Mouse (Mus musculus) lung, embryonic 14.5 days (tissue): Measurements from ENCODE around the gene Kynu. TPM values are rescaled to one million over a fixed set of nuclear protein-coding genes. Genes with fewer than 3 reads are reported as not detected.

ENCODE experiments used
- ATAC-seq: fragments of 200-750 bp; cut with Nextera tagmentation; 2 replicates; pipeline ENCODE4 v1.8.0; 2017; ENCODE audit warnings: mild to moderate bottlenecking, moderate TSS enrichment, moderate library complexity; ENCODE audit not compliant: insufficient read depth
- DNase-seq: peaks from one replicate; pipeline ENCODE4 v3.0.0-alpha.2; 2015
- H3K27ac ChIP-seq: fragments of 300-500 bp; sonication (generic); 2 replicates; pipeline ENCODE4 v1.5.1; 2014; ENCODE audit warnings: low read depth, mild to moderate bottlenecking, moderate library complexity
- H3K27me3 ChIP-seq: fragments of 300-500 bp; sonication (generic); 2 replicates; pipeline ENCODE4 v1.6.1; 2014; ENCODE audit warnings: low read length, control low read depth; ENCODE audit not compliant: insufficient read depth
- H3K36me3 ChIP-seq: fragments of 300-500 bp; sonication (generic); 2 replicates; pipeline ENCODE4 v1.6.1; 2014; ENCODE audit warnings: control low read depth; ENCODE audit not compliant: insufficient read depth
- H3K4me1 ChIP-seq: fragments of 300-500 bp; sonication (generic); 2 replicates; pipeline ENCODE4 v1.6.1; 2014; ENCODE audit warnings: antibody characterized with exemption, control low read depth; ENCODE audit not compliant: insufficient read depth
- H3K4me2 ChIP-seq: fragments of 300-500 bp; sonication (generic); 2 replicates; pipeline ENCODE4 v1.6.1; 2014; ENCODE audit warnings: mild to moderate bottlenecking
- H3K4me3 ChIP-seq: fragments of 300-500 bp; sonication (generic); 2 replicates; pipeline ENCODE4 v1.5.1; 2014; ENCODE audit warnings: low read depth, low read length
- H3K9ac ChIP-seq: fragments of 300-500 bp; sonication (generic); 2 replicates; pipeline ENCODE4 v1.6.1; 2014
- H3K9me3 ChIP-seq: fragments of 300-500 bp; sonication (generic); 2 replicates; pipeline ENCODE4 v1.6.1; 2016; ENCODE audit warnings: low read depth, low read length, control low read depth
- CTCF ChIP-seq: IDR thresholded peaks from 2 replicates; pipeline ENCODE4 v1.5.1; 2016; ENCODE audit warnings: antibody characterized with exemption, low read depth
- WGBS: fragments of 180-500 bp; shearing (Covaris S2); extraction: QIAGEN DNeasy Blood & Tissue Kit; methylation state at CpG from one replicate; pipeline ENCODE4 v1.1.7; 2014; 5-methylcytosine and 5-hydroxymethylcytosine counted together
- polyA plus RNA-seq: library from polyadenylated mRNA; unstranded; fragments of >200 nt; fragmentation: Nextera tagmentation; extraction: Ambion mirVana; gene quantifications from 2 replicates; pipeline ENCODE4 v1.2.1, GENCODE M21; 2014

The Kynu gene
- polyA plus RNA-seq, 1 experiment from 2014 or later, result 0.14 TPM

GRCm38 (mm10) chr2:43585508-43585907 is 30.4 kb downstream of the Kynu start:
- no peak overlapping the region for H3K4me3 ChIP-seq
- DNase-seq (no peak), ATAC-seq (no peak)
- no peaks in the 10 kb centered on the region for H3K4me1 ChIP-seq
- H3K9me3 ChIP-seq, result no peaks in the 10 kb centered on the region
- H3K27ac ChIP-seq, result no peak overlapping the region
- no peak overlapping the region for H3K9ac ChIP-seq
- no peaks in the 10 kb centered on the region for H3K27me3 ChIP-seq
- no peaks in the 10 kb centered on the region for H3K36me3 ChIP-seq
- 73% methylated on average over 3 of the region's 3 CpGs for WGBS
- TF ChIP-seq CTCF, result no peak
- no peak overlapping the region for H3K4me2 ChIP-seq

DNA sequence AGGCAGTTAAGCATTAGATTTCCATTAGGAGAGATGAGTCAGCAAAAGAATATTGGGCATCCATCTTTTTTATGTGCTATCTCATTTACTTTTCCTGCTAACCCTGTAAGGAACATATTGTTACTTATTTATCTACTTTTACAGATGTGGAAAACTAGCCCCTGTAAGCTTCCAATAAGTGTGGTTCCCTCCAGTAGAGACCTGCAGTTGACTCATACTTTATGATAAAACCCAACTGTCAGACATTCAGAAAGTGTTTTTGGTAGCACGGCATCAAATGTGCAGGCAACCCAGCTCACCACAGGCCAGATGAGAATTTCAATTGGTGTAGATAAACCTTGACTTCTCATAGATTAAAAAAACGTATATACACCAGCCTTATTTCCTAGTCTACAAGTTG is 32.7 kb downstream of the Kynu start:
- no peak for DNase-seq
- Histone ChIP-seq H3K27me3 (no peaks in the 10 kb centered on the region), H3K4me3 (no peak overlapping the region), H3K36me3 (no peaks in the 10 kb centered on the region), H3K4me1 (no peaks in the 10 kb centered on the region), H3K9me3 (no peaks in the 10 kb centered on the region), H3K9ac (no peak overlapping the region), H3K27ac (no peak overlapping the region), H3K4me2 (no peak overlapping the region)
- no peak for ATAC-seq
- WGBS, result 61% methylated on average over 2 of the region's 2 CpGs
- no peak for TF ChIP-seq CTCF

DNA sequence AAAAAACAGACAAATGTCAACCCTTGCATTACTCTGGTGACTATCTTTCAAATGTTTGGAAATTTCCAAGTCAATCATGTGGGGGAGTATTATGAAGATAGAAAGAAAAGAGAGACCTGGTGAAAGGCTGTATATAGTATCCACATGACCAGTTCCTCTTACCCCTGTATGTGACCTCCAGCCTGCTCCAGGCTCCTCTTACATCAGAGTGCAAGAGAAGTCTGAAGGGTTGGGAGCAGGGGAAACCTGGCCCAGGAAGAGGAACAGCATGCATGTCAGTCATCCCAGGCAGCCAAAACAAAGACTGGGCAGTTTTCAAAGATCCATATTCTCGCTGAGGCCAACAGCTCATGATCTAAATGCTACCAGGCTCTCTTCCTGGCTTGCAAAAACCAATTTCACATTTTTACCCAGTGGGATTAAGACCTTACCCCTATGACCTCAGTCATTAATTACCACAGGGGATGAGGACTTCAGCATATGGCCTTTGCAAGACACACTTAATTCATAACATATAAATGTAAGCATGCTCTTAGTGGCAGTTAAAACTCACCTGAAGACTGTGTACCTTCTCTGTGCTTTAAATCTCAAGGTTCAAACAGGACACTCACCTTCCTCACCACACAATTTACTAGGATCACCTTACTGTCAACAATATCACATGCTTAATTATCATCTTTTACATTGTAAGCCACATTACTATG is 37.0 kb downstream of the Kynu start:
- WGBS, result 60% methylated on average over 1 of the region's 1 CpGs
- H3K4me1 ChIP-seq, result no peaks in the 10 kb centered on the region
- H3K27me3 ChIP-seq, result no peaks in the 10 kb centered on the region
- no peak for TF ChIP-seq CTCF
- no peak overlapping the region for H3K27ac ChIP-seq
- H3K36me3 ChIP-seq, result no peaks in the 10 kb centered on the region
- no peak for DNase-seq
- H3K9ac ChIP-seq, result no peak overlapping the region
- no peak overlapping the region for H3K4me2 ChIP-seq
- no peaks in the 10 kb centered on the region for H3K9me3 ChIP-seq
- no peak overlapping the region for H3K4me3 ChIP-seq
- no peak for ATAC-seq

GRCm38 (mm10) chr2:43613571-43613970 is 58.4 kb downstream of the Kynu start:
- Histone ChIP-seq H3K27ac (no peak overlapping the region), H3K27me3 (no peaks in the 10 kb centered on the region), H3K9me3 (no peaks in the 10 kb centered on the region), H3K4me2 (no peak overlapping the region), H3K9ac (no peak overlapping the region), H3K36me3 (no peaks in the 10 kb centered on the region), H3K4me3 (no peak overlapping the region), H3K4me1 (no peaks in the 10 kb centered on the region)
- ATAC-seq (no peak), DNase-seq (peak; percentile 95)
- 7% methylated on average over 6 of the region's 6 CpGs for WGBS
- no peak for TF ChIP-seq CTCF

DNA sequence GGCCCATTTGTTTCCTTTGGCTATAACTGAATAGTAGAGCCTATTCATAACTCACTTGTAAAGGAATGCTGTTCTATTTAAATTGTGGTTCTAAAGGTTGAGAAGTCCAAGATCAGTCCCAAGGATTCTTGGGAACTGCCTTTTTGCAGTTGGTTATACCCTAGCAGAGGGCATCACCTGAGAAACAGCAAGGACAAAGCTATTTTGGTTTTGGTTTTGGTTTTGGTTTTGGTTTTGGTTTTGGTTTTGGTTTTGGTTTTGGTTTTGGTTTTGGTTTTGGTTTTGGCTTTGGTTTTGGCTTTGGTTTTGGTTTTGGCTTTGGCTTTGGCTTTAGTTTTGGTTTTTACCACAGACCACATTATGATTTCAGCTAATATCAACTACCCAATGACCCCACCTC is 66.0 kb downstream of the Kynu start:
- no peak for ATAC-seq
- H3K9ac ChIP-seq, result no peak overlapping the region
- H3K27ac ChIP-seq, result no peak overlapping the region
- H3K4me1 ChIP-seq, result no peaks in the 10 kb centered on the region
- H3K4me3 ChIP-seq, result no peak overlapping the region
- no peak for TF ChIP-seq CTCF
- no peak for DNase-seq
- no peaks in the 10 kb centered on the region for H3K27me3 ChIP-seq
- H3K9me3 ChIP-seq, result no peaks in the 10 kb centered on the region
- no peaks in the 10 kb centered on the region for H3K36me3 ChIP-seq
- no peak overlapping the region for H3K4me2 ChIP-seq

DNA sequence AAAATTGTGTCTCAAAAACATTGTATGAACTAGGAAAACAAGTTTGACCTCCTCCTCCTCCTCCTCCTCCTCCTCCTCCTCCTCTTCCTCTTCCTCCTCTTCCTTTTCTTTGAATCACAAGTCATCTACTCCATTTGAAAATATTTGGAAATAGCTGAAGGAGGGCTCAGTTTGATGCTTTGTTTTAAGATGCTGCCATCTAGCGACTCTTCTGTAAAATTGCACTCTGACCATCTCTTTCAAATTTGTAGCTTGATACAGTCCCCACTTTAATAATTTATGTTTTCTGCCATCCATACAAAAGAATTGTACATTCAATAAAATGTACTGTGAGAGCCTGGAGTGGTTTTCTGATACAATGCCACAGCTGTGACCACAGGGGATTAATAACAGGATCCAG is 67.7 kb downstream of the Kynu start:
- peak; percentile 69 for DNase-seq
- 0% methylated on average over 1 of the region's 1 CpGs for WGBS

DNA sequence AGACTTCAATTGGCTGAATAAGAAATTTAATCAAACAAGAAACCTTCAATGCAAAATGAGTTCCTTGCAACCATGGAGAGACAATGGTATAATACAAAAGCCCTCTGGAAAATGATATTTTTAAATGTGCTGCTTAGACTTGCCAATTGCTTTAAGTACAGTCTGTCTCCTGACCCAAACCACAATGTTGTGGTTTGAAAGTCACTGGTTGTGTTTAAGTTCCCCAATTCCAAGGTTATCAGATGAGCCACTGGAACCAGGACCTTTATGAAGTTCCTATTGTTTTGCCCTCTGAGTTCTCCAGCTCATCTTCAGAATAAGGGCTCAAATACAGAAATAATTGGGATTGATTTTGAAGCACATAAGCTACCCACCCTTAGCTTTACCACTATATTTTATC is 76.7 kb downstream of the Kynu start:
- H3K27me3 ChIP-seq, result no peaks in the 10 kb centered on the region
- H3K4me1 ChIP-seq, result no peaks in the 10 kb centered on the region
- H3K9me3 ChIP-seq, result no peaks in the 10 kb centered on the region
- H3K36me3 ChIP-seq, result no peaks in the 10 kb centered on the region
- no peak for ATAC-seq
- no peak overlapping the region for H3K4me2 ChIP-seq
- DNase-seq, result no peak
- no peak overlapping the region for H3K27ac ChIP-seq
- no peak for TF ChIP-seq CTCF
- H3K9ac ChIP-seq, result no peak overlapping the region
- no peak overlapping the region for H3K4me3 ChIP-seq

More for the DNA sequence above, 67.7 kb downstream of the Kynu start:
- Histone ChIP-seq H3K27me3 (no peaks in the 10 kb centered on the region), H3K4me2 (no peak overlapping the region), H3K4me3 (no peak overlapping the region), H3K9me3 (no peaks in the 10 kb centered on the region), H3K9ac (no peak overlapping the region), H3K36me3 (no peaks in the 10 kb centered on the region), H3K4me1 (no peaks in the 10 kb centered on the region), H3K27ac (no peak overlapping the region)
- no peak for ATAC-seq
- peak; percentile 68 for TF ChIP-seq CTCF

DNA sequence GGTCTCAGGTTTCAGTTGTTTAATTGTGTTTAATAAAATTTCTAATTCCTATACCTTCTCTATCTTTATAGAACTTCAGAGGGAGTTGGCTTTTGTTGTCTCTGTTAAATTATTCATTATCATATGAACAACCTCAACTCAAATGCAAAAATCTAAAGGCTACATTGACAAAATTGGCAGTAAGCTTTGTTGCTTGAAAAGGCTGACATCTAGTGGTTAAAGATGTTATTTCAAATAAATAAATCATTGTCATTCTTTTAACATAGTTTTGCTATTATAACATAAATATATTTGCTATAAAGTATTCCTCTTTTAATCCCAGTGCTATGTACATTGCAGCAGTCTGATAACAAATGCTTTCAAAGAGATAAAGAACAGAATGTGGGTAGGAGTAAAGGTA is 81.4 kb downstream of the Kynu start:
- ATAC-seq (no peak), DNase-seq (peak; percentile 11)
- Histone ChIP-seq H3K27ac (no peak overlapping the region), H3K9ac (no peak overlapping the region), H3K4me3 (no peak overlapping the region), H3K9me3 (no peaks in the 10 kb centered on the region), H3K27me3 (no peaks in the 10 kb centered on the region), H3K36me3 (no peaks in the 10 kb centered on the region), H3K4me1 (no peaks in the 10 kb centered on the region), H3K4me2 (no peak overlapping the region)
- peak; percentile 29; the same call in 1 of the 2 replicates for TF ChIP-seq CTCF
